Mouse (Mus musculus) E14TG2a.4 (cell line): Measurements from ENCODE around the gene Ccdc174.

ENCODE experiments used
- H3K27me3 ChIP-seq: 2 replicates; pipeline ENCODE4 v1.6.1; 2014; ENCODE audit warnings: low read length, control low read depth; ENCODE audit not compliant: insufficient read depth
- H3K36me3 ChIP-seq: 2 replicates; pipeline ENCODE4 v1.6.1; 2014; ENCODE audit warnings: low read length, control low read depth; ENCODE audit not compliant: insufficient read depth
- H3K4me1 ChIP-seq: replicated peaks from 2 replicates; pipeline ENCODE4 v1.6.1; 2014; ENCODE audit warnings: low read depth, low read length, control low read depth
- H3K4me3 ChIP-seq: replicated peaks from 2 replicates; pipeline ENCODE4 v1.5.1; 2014; ENCODE audit warnings: mild to moderate bottlenecking, low read length
- H3K9me3 ChIP-seq: 2 replicates; pipeline ENCODE4 v1.6.1; 2014; ENCODE audit warnings: low read length, control low read depth
- CTCF ChIP-seq: conservative IDR thresholded peaks from 2 replicates; pipeline ENCODE4 v1.5.1; 2014; ENCODE audit warnings: low read length
- NANOG ChIP-seq: IDR thresholded peaks from 2 replicates; pipeline ENCODE4 v1.6.1; 2014; ENCODE audit warnings: borderline replicate concordance, low read length, mixed read lengths
- POU5F1 ChIP-seq: IDR thresholded peaks from 2 replicates; pipeline ENCODE4 v1.6.1; 2014; ENCODE audit warnings: low read length, borderline replicate concordance

Ccdc174 gene

DNA sequence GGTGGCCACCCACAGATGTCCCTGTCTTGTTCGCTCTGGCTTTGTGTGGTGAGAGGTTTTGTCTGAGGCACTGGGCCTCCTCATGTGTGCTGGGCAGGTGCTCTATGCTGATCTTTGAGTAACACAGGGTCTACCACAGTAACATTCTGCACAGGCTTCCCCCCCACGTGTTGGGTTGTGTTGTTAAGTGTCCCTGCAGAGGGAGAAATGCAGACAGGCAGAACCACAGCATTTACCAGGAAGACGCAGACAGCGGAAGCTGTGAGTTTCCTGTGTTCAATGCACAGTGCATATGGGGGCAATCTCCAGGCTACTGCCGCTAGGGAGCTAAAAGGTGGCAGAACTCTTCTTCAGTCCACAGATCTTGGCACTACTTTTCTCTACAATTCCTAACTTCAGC, 13.3 kb upstream of the Ccdc174 start:
- no peaks in the 10 kb centered on the region for H3K4me1 ChIP-seq
- no peak for TF ChIP-seq NANOG
- no peak for TF ChIP-seq CTCF
- no peak for TF ChIP-seq POU5F1
- no peak overlapping the region for H3K4me3 ChIP-seq
- 0 out of 2 replicates have a peak, but pooled peaks cover 2% of the 10 kb centered on the region for H3K9me3 ChIP-seq
- H3K36me3 ChIP-seq = no peaks in the 10 kb centered on the region
- peaks cover 27% of the 10 kb centered on the region for H3K27me3 ChIP-seq

DNA sequence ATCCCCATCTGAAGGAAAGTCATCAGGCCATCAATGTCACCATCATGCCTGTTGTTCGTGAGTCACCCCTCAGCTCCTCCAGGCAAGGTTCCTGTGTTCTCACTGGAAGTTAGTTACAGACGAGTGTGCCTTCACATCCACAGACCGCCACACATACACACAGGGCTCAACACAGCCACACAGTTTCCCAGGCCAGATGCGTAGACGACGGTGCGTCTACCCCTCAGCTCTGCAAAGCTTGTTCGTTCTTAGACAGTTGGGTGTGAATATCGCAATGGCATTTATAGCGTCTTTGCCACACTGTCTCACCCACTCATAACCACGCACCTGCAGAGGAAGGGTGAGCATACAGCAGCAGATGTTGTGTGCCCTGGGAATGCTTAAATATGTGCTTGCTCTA, 12.3 kb upstream of the Ccdc174 start:
- Histone ChIP-seq H3K4me1 (no peaks in the 10 kb centered on the region), H3K36me3 (no peaks in the 10 kb centered on the region), H3K27me3 (peaks cover 25% of the 10 kb centered on the region), H3K9me3 (no peaks in the 10 kb centered on the region), H3K4me3 (no peak overlapping the region)
- no peak for TF ChIP-seq POU5F1
- TF ChIP-seq NANOG = no peak

DNA sequence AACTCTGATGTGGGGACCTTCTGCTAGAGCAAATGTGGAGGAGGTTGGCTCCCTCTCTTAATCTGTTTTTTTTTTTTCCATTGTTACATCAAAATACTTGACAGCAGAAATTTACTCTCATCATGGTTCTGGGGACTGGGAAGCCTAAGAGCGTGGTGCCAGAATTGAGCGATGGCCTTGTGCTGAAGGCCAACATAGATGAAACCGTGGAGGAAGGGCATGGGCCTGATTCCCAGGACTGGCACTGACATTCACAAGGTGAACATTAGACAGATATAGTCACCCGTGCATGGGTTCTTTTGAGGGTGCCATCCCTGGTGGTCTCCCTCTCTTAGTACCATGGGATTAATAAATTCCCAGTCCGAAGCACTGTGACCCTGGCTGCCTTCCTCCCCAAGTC, 9.8 kb upstream of the Ccdc174 start:
- no peaks in the 10 kb centered on the region for H3K36me3 ChIP-seq
- peaks cover 16% of the 10 kb centered on the region for H3K27me3 ChIP-seq
- H3K4me1 ChIP-seq = peaks cover 9% of the 10 kb centered on the region; the same call in 1 of the 2 replicates
- no peak overlapping the region for H3K4me3 ChIP-seq
- TF ChIP-seq NANOG (no peak), CTCF (no peak), POU5F1 (no peak)
- H3K9me3 ChIP-seq = no peaks in the 10 kb centered on the region

DNA sequence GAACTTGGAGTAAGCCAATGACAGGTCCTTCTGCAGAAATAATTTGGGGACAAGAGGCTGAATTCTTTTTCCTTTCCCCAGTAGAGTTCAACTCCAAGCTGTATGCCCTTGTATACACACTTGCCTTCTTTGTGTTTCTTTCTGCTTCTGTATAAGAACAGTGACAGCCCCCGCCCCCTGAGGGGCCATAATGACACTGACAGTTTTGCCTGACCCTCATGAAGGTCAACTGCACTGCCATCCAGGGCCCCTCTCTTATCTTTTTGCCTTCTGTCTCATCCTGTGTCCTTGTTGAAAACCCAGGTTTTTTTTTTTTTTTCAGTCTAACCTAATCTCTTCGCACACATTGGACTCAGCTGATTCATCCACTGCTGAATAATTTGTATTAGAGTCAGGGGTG, 5.1 kb upstream of the Ccdc174 start:
- Histone ChIP-seq H3K4me3 (no peak overlapping the region), H3K9me3 (no peaks in the 10 kb centered on the region), H3K4me1 (peaks cover 21% of the 10 kb centered on the region), H3K27me3 (no peaks in the 10 kb centered on the region), H3K36me3 (no peaks in the 10 kb centered on the region)
- TF ChIP-seq POU5F1 (no peak), CTCF (no peak), NANOG (no peak)

DNA sequence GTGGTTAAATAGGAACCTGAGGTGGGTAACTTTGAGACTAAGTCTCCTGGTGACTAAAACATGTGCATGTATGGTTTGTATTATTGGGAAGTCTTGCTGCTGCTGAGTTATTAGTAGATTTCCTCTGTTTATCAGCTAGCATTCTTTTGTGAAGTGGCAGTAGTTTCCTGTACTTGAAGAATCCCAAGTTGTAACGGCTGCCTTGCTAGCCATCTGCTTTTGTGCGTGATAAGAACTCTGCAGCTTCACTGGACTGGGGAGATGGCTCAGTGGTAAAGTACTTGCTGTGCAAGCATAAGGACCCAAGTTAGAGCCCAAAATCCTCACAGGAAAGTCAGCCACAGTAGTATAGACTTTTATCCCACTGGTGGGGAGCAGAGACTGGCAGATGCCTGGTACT, 6.0 kb downstream of the Ccdc174 start:
- H3K4me3 ChIP-seq = no peak overlapping the region
- no peaks in the 10 kb centered on the region for H3K27me3 ChIP-seq
- H3K9me3 ChIP-seq = no peaks in the 10 kb centered on the region
- H3K36me3 ChIP-seq = peaks cover 80% of the 10 kb centered on the region
- TF ChIP-seq NANOG (no peak), POU5F1 (no peak), CTCF (no peak)
- H3K4me1 ChIP-seq = peaks cover 2% of the 10 kb centered on the region

DNA sequence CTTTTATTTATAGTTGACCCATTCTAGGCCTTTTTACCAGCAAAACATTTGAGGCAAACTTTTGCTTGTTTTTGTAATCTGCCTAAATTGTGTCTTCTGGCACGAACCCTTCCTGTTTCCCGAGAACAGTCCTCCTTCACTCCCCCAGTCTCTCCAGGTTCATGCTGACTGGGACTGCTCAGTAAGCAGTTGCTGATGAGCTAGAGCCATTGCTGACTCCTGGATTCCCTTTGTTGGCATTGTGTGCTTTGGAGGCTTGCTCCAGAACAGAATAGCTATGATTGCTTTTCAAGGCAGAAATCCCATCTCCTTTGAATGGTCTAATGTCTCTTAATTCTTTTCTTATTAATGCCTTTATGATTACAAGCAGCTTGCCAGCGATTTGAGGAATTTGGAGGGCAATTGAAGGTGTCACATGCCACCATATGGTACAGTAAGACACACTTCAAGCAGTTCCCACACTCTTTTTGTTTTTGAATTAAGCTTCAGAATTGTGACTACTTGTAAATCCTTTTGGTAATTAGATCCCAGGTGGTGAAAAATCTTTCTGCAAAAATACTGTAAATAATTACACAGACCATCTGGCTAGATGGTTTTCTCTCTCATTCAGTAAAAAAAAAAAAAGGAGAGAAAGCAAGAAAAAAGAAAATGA, 11.5 kb downstream of the Ccdc174 start:
- H3K27me3 ChIP-seq = no peaks in the 10 kb centered on the region
- peaks cover 89% of the 10 kb centered on the region for H3K36me3 ChIP-seq
- H3K9me3 ChIP-seq = no peaks in the 10 kb centered on the region
- H3K4me1 ChIP-seq = no peaks in the 10 kb centered on the region
- H3K4me3 ChIP-seq = no peak overlapping the region
- no peak for TF ChIP-seq CTCF

DNA sequence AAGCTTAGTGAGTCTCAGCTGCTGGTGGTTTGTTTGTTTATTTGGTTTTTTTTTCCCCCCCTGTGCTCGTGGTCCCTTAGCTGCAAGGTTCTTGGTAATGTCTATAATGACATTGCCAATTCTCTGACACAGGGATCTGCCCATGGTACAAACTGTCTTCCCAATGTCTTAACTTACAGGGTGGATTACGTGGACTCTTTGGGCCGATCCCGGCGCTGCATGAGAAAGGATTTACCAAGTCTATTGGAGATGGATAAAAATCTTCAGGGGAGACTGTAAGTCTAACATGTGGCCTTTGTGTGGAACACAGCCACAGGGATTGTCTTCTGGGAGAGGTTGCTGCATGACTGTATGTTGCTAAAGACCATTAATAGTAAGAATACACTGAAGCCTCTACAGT, 12.8 kb downstream of the Ccdc174 start:
- no peaks in the 10 kb centered on the region for H3K9me3 ChIP-seq
- no peaks in the 10 kb centered on the region for H3K27me3 ChIP-seq
- TF ChIP-seq POU5F1 (no peak), CTCF (no peak), NANOG (no peak)
- H3K4me1 ChIP-seq = no peaks in the 10 kb centered on the region
- peaks cover 92% of the 10 kb centered on the region for H3K36me3 ChIP-seq
- H3K4me3 ChIP-seq = no peak overlapping the region

DNA sequence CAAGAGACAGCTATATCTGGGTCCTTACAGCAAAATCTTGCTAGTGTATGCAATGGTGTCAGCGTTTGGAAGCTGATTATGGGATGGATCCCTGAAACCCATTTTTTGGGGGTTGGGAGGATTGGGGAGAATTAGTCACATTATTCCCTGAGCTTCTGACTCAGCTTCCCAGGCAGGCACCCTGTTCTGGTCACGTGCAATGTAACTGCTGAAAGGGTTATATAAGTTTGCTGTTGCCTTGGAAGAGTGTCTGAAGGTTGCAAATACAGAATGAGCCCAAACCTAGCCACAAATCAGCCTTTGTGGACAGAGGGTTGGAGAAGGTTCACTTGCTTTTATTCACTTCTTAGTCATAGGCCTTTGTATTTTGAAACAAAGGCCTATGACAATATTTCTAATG, 13.9 kb downstream of the Ccdc174 start:
- Histone ChIP-seq H3K4me3 (no peak overlapping the region), H3K9me3 (no peaks in the 10 kb centered on the region), H3K27me3 (no peaks in the 10 kb centered on the region), H3K4me1 (no peaks in the 10 kb centered on the region), H3K36me3 (peaks cover 89% of the 10 kb centered on the region)
- TF ChIP-seq NANOG = no peak
- no peak for TF ChIP-seq POU5F1
- TF ChIP-seq CTCF = no peak

DNA sequence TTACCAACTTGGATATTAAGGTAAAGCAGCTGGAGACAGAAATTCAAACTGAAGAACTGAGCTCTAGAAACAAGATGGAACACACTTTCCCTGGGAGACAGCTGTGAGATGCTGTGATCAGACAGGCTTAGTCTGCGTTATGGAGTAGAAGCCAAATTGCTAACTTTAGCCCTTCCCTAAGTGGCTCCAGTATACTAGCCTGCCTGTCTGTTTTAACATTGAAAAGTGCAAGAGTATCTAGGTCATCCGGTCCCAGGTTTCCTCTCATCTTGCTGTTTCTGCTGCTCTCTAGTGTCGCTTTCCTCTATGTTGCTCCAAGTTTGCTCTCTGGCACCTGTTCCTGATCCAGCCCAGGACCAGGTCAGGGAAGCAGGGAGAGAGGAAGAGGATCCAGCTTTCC, 18.9 kb downstream of the Ccdc174 start:
- peaks cover 93% of the 10 kb centered on the region for H3K36me3 ChIP-seq
- no peak for TF ChIP-seq POU5F1
- TF ChIP-seq NANOG = no peak
- no peak for TF ChIP-seq CTCF
- H3K9me3 ChIP-seq = no peaks in the 10 kb centered on the region
- no peak overlapping the region for H3K4me3 ChIP-seq
- no peaks in the 10 kb centered on the region for H3K27me3 ChIP-seq
- no peaks in the 10 kb centered on the region for H3K4me1 ChIP-seq
